In genomic region chr7:141079481-141080449, GRCm38 (mm10) we compare ENCODE assay signal across 9 mouse cellular contexts. TPM values are rescaled to one million over a fixed set of nuclear protein-coding genes. Genes with fewer than 3 reads are reported as not detected.
DNase-seq lines count a peak whose midpoint lies in the region; ATAC-seq and TF ChIP-seq lines count a peak whose summit lies in the region.
"Had no signal": no experiment of that assay in that cellular context is flagged by ENCODE, and none has a peak within 500 bp of the region (broad histone marks: within the 10 kb centered on the region; RNA-seq: fewer than 3 reads in every experiment).

No protein-coding gene starts in this region.

- no peak; the same call in 1 of the 2 replicates for ATAC-seq in embryonic facial prominence, embryonic 13.5 days (ENCODE audit: insufficient number of reproducible peaks, insufficient read depth, low FRiP score, low TSS enrichment, low read depth)
- no peak for ATAC-seq in megakaryocyte, adult 5-6 weeks (ENCODE audit: poor library complexity, severe bottlenecking)
- no peak for ATAC-seq in inflammation-experienced regulatory T-cells, adult 6 months

- no peaks in the 10 kb centered on the region for H3K27me3 ChIP-seq in ES-Bruce4 (ENCODE audit: control insufficient read depth, insufficient read depth, low read length, poor library complexity, severe bottlenecking)
- H3K27me3 ChIP-seq in embryonic facial prominence, embryonic 13.5 days: peaks cover 11% of the 10 kb centered on the region; the same call in 1 of the 2 replicates
- H3K27me3 ChIP-seq: Patski had no signal

- 19% methylated on average over 34 of the region's 34 CpGs for WGBS in embryonic facial prominence, embryonic 13.5 days

- peaks cover 4% of the 10 kb centered on the region for H3K4me1 ChIP-seq in ES-Bruce4 (ENCODE audit: control insufficient read depth, insufficient read depth, low read length)
- no peaks in the 10 kb centered on the region; the same call in 1 of the 2 replicates for H3K4me1 ChIP-seq in embryonic facial prominence, embryonic 13.5 days

- H3K9me3 ChIP-seq in ES-Bruce4 (replicated peaks; ENCODE audit: control insufficient read depth, insufficient read depth, low read length, poor library complexity, severe bottlenecking): no peaks in the 10 kb centered on the region
- no peaks in the 10 kb centered on the region for H3K9me3 ChIP-seq in embryonic facial prominence, embryonic 13.5 days

- no peak for TF ChIP-seq POLR2A in ES-Bruce4 (IDR thresholded peaks at IDR 0.05; ENCODE audit: insufficient read depth, low read length)

- H3K9ac ChIP-seq in ES-Bruce4 (ENCODE audit: low read depth, poor library complexity, severe bottlenecking): peak overlapping the region; percentile 62
- peak overlapping the region; percentile 62 for H3K9ac ChIP-seq in embryonic facial prominence, embryonic 13.5 days
- H3K9ac ChIP-seq: liver, embryonic 14.5 days had no signal

- no peak for TF ChIP-seq EP300 in ES-Bruce4 (IDR thresholded peaks at IDR 0.05; ENCODE audit: insufficient read depth, low read depth, low read length)

- peak overlapping the region; percentile 49 for H3K4me2 ChIP-seq in embryonic facial prominence, embryonic 13.5 days

- H3K27ac ChIP-seq in ES-Bruce4 (ENCODE audit: insufficient read depth, low read length): no peak overlapping the region
- peak overlapping the region; percentile 68 for H3K27ac ChIP-seq in embryonic facial prominence, embryonic 13.5 days
- H3K27ac ChIP-seq: liver, embryonic 14.5 days had no signal

- H3K4me3 ChIP-seq in ES-Bruce4 (ENCODE audit: low read depth, low read length): peak overlapping the region; percentile 71
- peak overlapping the region; percentile 38 for H3K4me3 ChIP-seq in embryonic facial prominence, embryonic 13.5 days

- H3K36me3 ChIP-seq in ES-Bruce4 (ENCODE audit: control insufficient read depth, insufficient read depth, low read length, poor library complexity, severe bottlenecking): no peaks in the 10 kb centered on the region
- H3K36me3 ChIP-seq in embryonic facial prominence, embryonic 13.5 days: peaks cover 9% of the 10 kb centered on the region

- no peak for TF ChIP-seq CTCF in ES-Bruce4 (IDR thresholded peaks at IDR 0.05; ENCODE audit: low read depth, low read length)

- peak; percentile 71 for DNase-seq in kidney, postnatal 14 days
- DNase-seq in lung, postnatal 10 days: peak; percentile 61
- no peak for DNase-seq in ovary, postnatal 36 days (ENCODE audit: low spot score)

RNA-seq across cellular contexts. Expression of gene Pkp3, which starts 1.7 kb away (rescaled TPM):
- 19.6 and 22.0 TPM in 2 replicates for polyA plus RNA-seq in ES-Bruce4 (2011; ENCODE audit: insufficient read depth, insufficient read length, low read depth, missing spikeins)
- polyA plus RNA-seq in embryonic facial prominence, embryonic 13.5 days (2015; fragmentation: Nextera tagmentation; extraction: Ambion mirVana): 36.1 and 46.2 TPM in 2 replicates
- 6.7 and 9.7 TPM in 2 replicates for total RNA-seq in megakaryocyte, adult 5-6 weeks (2015)
- 3.8 and 6.1 TPM in 2 replicates for total RNA-seq in megakaryocyte, adult 5-6 weeks (2017)
- 100 to 1,000 TPM; 413 to 487 (median 426) TPM for polyA plus RNA-seq in inflammation-experienced regulatory T-cells, adult 6 months (2017; shearing (Covaris generic))

RNA-seq across cellular contexts. Expression of gene B4galnt4, which starts 18.9 kb away (rescaled TPM):
- polyA plus RNA-seq in ES-Bruce4 (2011; ENCODE audit: insufficient read depth, insufficient read length, low read depth, missing spikeins): 18.3 and 22.2 TPM in 2 replicates
- 26.4 and 27.4 TPM in 2 replicates for polyA plus RNA-seq in embryonic facial prominence, embryonic 13.5 days (2015; fragmentation: Nextera tagmentation; extraction: Ambion mirVana)
- 1.5 and 3.0 TPM in 2 replicates for total RNA-seq in megakaryocyte, adult 5-6 weeks (2015)
- total RNA-seq in megakaryocyte, adult 5-6 weeks (2017): 1.7 and 2.5 TPM in 2 replicates
- 10 to 100 TPM; 11.1 to 13.1 (median 12.5) TPM for polyA plus RNA-seq in inflammation-experienced regulatory T-cells, adult 6 months (2017; shearing (Covaris generic))

RNA-seq across cellular contexts. Expression of gene Sigirr, which starts 20.6 kb away (rescaled TPM):
- polyA plus RNA-seq in ES-Bruce4 (2011; ENCODE audit: insufficient read depth, insufficient read length, low read depth, missing spikeins): 15.4 and 23.2 TPM in 2 replicates
- 2.4 and 3.8 TPM in 2 replicates for polyA plus RNA-seq in embryonic facial prominence, embryonic 13.5 days (2015; fragmentation: Nextera tagmentation; extraction: Ambion mirVana)
- total RNA-seq in megakaryocyte, adult 5-6 weeks (2015): 7.5 and 9.3 TPM in 2 replicates
- 7.7 and 8.2 TPM in 2 replicates for total RNA-seq in megakaryocyte, adult 5-6 weeks (2017)
- polyA plus RNA-seq in inflammation-experienced regulatory T-cells, adult 6 months (2017; shearing (Covaris generic)): 100 to 1,000 TPM; 149 to 208 (median 206) TPM

RNA-seq across cellular contexts. Expression of gene Ano9, which starts 37.8 kb away (rescaled TPM):
- polyA plus RNA-seq in ES-Bruce4 (2011; ENCODE audit: insufficient read depth, insufficient read length, low read depth, missing spikeins): 19.1 and 22.1 TPM in 2 replicates
- polyA plus RNA-seq in embryonic facial prominence, embryonic 13.5 days (2015; fragmentation: Nextera tagmentation; extraction: Ambion mirVana): 5.2 TPM in 2 replicates
- total RNA-seq in megakaryocyte, adult 5-6 weeks (2015): not detected in 2 replicates
- total RNA-seq in megakaryocyte, adult 5-6 weeks (2017): not detected in 2 replicates
- polyA plus RNA-seq in inflammation-experienced regulatory T-cells, adult 6 months (2017; shearing (Covaris generic)): not detected

RNA-seq across cellular contexts. Expression of gene Ptdss2, which starts 42.4 kb away (rescaled TPM):
- polyA plus RNA-seq in ES-Bruce4 (2011; ENCODE audit: insufficient read depth, insufficient read length, low read depth, missing spikeins): 42.5 and 55.3 TPM in 2 replicates
- polyA plus RNA-seq in embryonic facial prominence, embryonic 13.5 days (2015; fragmentation: Nextera tagmentation; extraction: Ambion mirVana): 70.8 and 76.0 TPM in 2 replicates
- total RNA-seq in megakaryocyte, adult 5-6 weeks (2015): 7.1 and 10.2 TPM in 2 replicates
- total RNA-seq in megakaryocyte, adult 5-6 weeks (2017): 1.9 and 2.6 TPM in 2 replicates
- polyA plus RNA-seq in inflammation-experienced regulatory T-cells, adult 6 months (2017; shearing (Covaris generic)): 1 to 10 TPM; 6.2 to 9.3 (median 7.0) TPM
